Mouse (Mus musculus): ENCODE data around the gene Cacna1c. TPM values are rescaled to one million over a fixed set of nuclear protein-coding genes. Genes with fewer than 3 reads are reported as not detected.

Gene Cacna1c
- polyA plus RNA-seq, 1 experiment from 2014 or later: 8.7 TPM

- Histone ChIP-seq H3K27ac (replicated peaks; ENCODE audit: low read depth, low read length) (no peak overlapping the region), H3K9ac (ENCODE audit: low read length) (no peak overlapping the region), H3K27me3 (ENCODE audit: control insufficient read depth, insufficient read depth, low read length) (no peaks in the 10 kb centered on the region), H3K36me3 (ENCODE audit: control insufficient read depth, insufficient read depth, low read length) (no peaks in the 10 kb centered on the region), H3K9me3 (ENCODE audit: control insufficient read depth, low read length) (no peaks in the 10 kb centered on the region), H3K4me1 (ENCODE audit: control insufficient read depth, insufficient read depth, low read length) (no peaks in the 10 kb centered on the region), H3K4me2 (ENCODE audit: low read depth, severe bottlenecking) (no peak overlapping the region), H3K4me3 (ENCODE audit: low read depth, low read length) (no peak overlapping the region)
- 89% methylated on average over 14 of the region's 14 CpGs for WGBS
- DNase-seq (ENCODE audit: low spot score) (no peak), ATAC-seq (ENCODE audit: insufficient number of reproducible peaks, low FRiP score, low TSS enrichment, low read depth) (no peak)
Measured at GRCm38 (mm10) chr6:119073419-119074071, 122.7 kb downstream of the Cacna1c start.

GRCm38 (mm10) chr6:119072772-119073171 is 123.4 kb downstream of the Cacna1c start:
- H3K9me3 ChIP-seq (ENCODE audit: control insufficient read depth, low read length): no peaks in the 10 kb centered on the region
- no peak overlapping the region for H3K4me3 ChIP-seq (ENCODE audit: low read depth, low read length)
- no peaks in the 10 kb centered on the region for H3K4me1 ChIP-seq (ENCODE audit: control insufficient read depth, insufficient read depth, low read length)
- H3K9ac ChIP-seq (ENCODE audit: low read length): no peak overlapping the region
- DNase-seq (ENCODE audit: low spot score): no peak
- H3K27ac ChIP-seq (replicated peaks; ENCODE audit: low read depth, low read length): no peak overlapping the region
- ATAC-seq (ENCODE audit: insufficient number of reproducible peaks, low FRiP score, low TSS enrichment, low read depth): no peak
- no peak overlapping the region for H3K4me2 ChIP-seq (ENCODE audit: low read depth, severe bottlenecking)
- no peaks in the 10 kb centered on the region for H3K27me3 ChIP-seq (ENCODE audit: control insufficient read depth, insufficient read depth, low read length)
- H3K36me3 ChIP-seq (ENCODE audit: control insufficient read depth, insufficient read depth, low read length): no peaks in the 10 kb centered on the region
- WGBS: 74% methylated on average over 7 of the region's 7 CpGs

- ATAC-seq (ENCODE audit: insufficient number of reproducible peaks, low FRiP score, low TSS enrichment, low read depth) (no peak), DNase-seq (ENCODE audit: low spot score) (no peak)
Measured at GRCm38 (mm10) chr6:119070771-119071170, 125.4 kb downstream of the Cacna1c start.

GRCm38 (mm10) chr6:119070351-119070750 is 125.9 kb downstream of the Cacna1c start:
- 93% methylated on average over 3 of the region's 3 CpGs for WGBS
- no peak overlapping the region for H3K4me3 ChIP-seq (ENCODE audit: low read depth, low read length)
- H3K4me1 ChIP-seq (ENCODE audit: control insufficient read depth, insufficient read depth, low read length): peaks cover 4% of the 10 kb centered on the region; the same call in 1 of the 2 replicates
- no peak overlapping the region for H3K4me2 ChIP-seq (ENCODE audit: low read depth, severe bottlenecking)
- no peaks in the 10 kb centered on the region for H3K9me3 ChIP-seq (ENCODE audit: control insufficient read depth, low read length)
- H3K36me3 ChIP-seq (ENCODE audit: control insufficient read depth, insufficient read depth, low read length): no peaks in the 10 kb centered on the region
- H3K27me3 ChIP-seq (ENCODE audit: control insufficient read depth, insufficient read depth, low read length): no peaks in the 10 kb centered on the region
- no peak for DNase-seq (ENCODE audit: low spot score)
- no peak overlapping the region for H3K9ac ChIP-seq (ENCODE audit: low read length)
- ATAC-seq (ENCODE audit: insufficient number of reproducible peaks, low FRiP score, low TSS enrichment, low read depth): no peak
- H3K27ac ChIP-seq (replicated peaks; ENCODE audit: low read depth, low read length): no peak overlapping the region

More at GRCm38 (mm10) chr6:119070771-119071170, 125.4 kb downstream of the Cacna1c start:
- Histone ChIP-seq H3K4me3 (ENCODE audit: low read depth, low read length) (no peak overlapping the region), H3K27me3 (ENCODE audit: control insufficient read depth, insufficient read depth, low read length) (no peaks in the 10 kb centered on the region), H3K36me3 (ENCODE audit: control insufficient read depth, insufficient read depth, low read length) (no peaks in the 10 kb centered on the region), H3K9ac (ENCODE audit: low read length) (no peak overlapping the region), H3K27ac (replicated peaks; ENCODE audit: low read depth, low read length) (no peak overlapping the region), H3K9me3 (ENCODE audit: control insufficient read depth, low read length) (no peaks in the 10 kb centered on the region), H3K4me2 (ENCODE audit: low read depth, severe bottlenecking) (no peak overlapping the region), H3K4me1 (ENCODE audit: control insufficient read depth, insufficient read depth, low read length) (peaks cover under 1% of the 10 kb centered on the region; the same call in 1 of the 2 replicates)
- WGBS: 92% methylated on average over 4 of the region's 4 CpGs

- Histone ChIP-seq H3K4me3 (ENCODE audit: low read depth, low read length) (no peak overlapping the region), H3K9me3 (ENCODE audit: control insufficient read depth, low read length) (no peaks in the 10 kb centered on the region), H3K27me3 (ENCODE audit: control insufficient read depth, insufficient read depth, low read length) (no peaks in the 10 kb centered on the region), H3K4me1 (ENCODE audit: control insufficient read depth, insufficient read depth, low read length) (peaks cover 11% of the 10 kb centered on the region; the same call in 1 of the 2 replicates), H3K27ac (replicated peaks; ENCODE audit: low read depth, low read length) (no peak overlapping the region), H3K9ac (ENCODE audit: low read length) (no peak overlapping the region), H3K4me2 (ENCODE audit: low read depth, severe bottlenecking) (no peak overlapping the region), H3K36me3 (ENCODE audit: control insufficient read depth, insufficient read depth, low read length) (no peaks in the 10 kb centered on the region)
- no peak for ATAC-seq (ENCODE audit: insufficient number of reproducible peaks, low FRiP score, low TSS enrichment, low read depth)
- no peak for DNase-seq (ENCODE audit: low spot score)
- 87% methylated on average over 5 of the region's 5 CpGs for WGBS
Measured at GRCm38 (mm10) chr6:119069145-119069544, 127.1 kb downstream of the Cacna1c start.

GRCm38 (mm10) chr6:119068650-119069049 is 127.6 kb downstream of the Cacna1c start:
- ATAC-seq (ENCODE audit: insufficient number of reproducible peaks, low FRiP score, low TSS enrichment, low read depth) (no peak), DNase-seq (ENCODE audit: low spot score) (no peak)
- Histone ChIP-seq H3K9me3 (ENCODE audit: control insufficient read depth, low read length) (no peaks in the 10 kb centered on the region), H3K4me2 (ENCODE audit: low read depth, severe bottlenecking) (no peak overlapping the region), H3K27me3 (ENCODE audit: control insufficient read depth, insufficient read depth, low read length) (no peaks in the 10 kb centered on the region), H3K36me3 (ENCODE audit: control insufficient read depth, insufficient read depth, low read length) (no peaks in the 10 kb centered on the region), H3K4me1 (ENCODE audit: control insufficient read depth, insufficient read depth, low read length) (peaks cover 11% of the 10 kb centered on the region; the same call in 1 of the 2 replicates), H3K27ac (replicated peaks; ENCODE audit: low read depth, low read length) (no peak overlapping the region), H3K9ac (ENCODE audit: low read length) (no peak overlapping the region), H3K4me3 (ENCODE audit: low read depth, low read length) (no peak overlapping the region)
- WGBS: 75% methylated on average over 4 of the region's 4 CpGs

GRCm38 (mm10) chr6:119064961-119065360 is 131.3 kb downstream of the Cacna1c start:
- Histone ChIP-seq H3K27ac (replicated peaks; ENCODE audit: low read depth, low read length) (no peak overlapping the region), H3K27me3 (ENCODE audit: control insufficient read depth, insufficient read depth, low read length) (no peaks in the 10 kb centered on the region)
- WGBS: 45% methylated on average over 5 of the region's 5 CpGs

GRCm38 (mm10) chr6:119064430-119064829 is 131.8 kb downstream of the Cacna1c start:
- H3K9me3 ChIP-seq (ENCODE audit: control insufficient read depth, low read length): no peaks in the 10 kb centered on the region
- no peak overlapping the region for H3K4me3 ChIP-seq (ENCODE audit: low read depth, low read length)
- H3K4me2 ChIP-seq (ENCODE audit: low read depth, severe bottlenecking): no peak overlapping the region
- H3K36me3 ChIP-seq (ENCODE audit: control insufficient read depth, insufficient read depth, low read length): no peaks in the 10 kb centered on the region
- no peak overlapping the region for H3K27ac ChIP-seq (replicated peaks; ENCODE audit: low read depth, low read length)
- 92% methylated on average over 9 of the region's 9 CpGs for WGBS
- no peak for DNase-seq (ENCODE audit: low spot score)
- H3K27me3 ChIP-seq (ENCODE audit: control insufficient read depth, insufficient read depth, low read length): no peaks in the 10 kb centered on the region
- H3K9ac ChIP-seq (ENCODE audit: low read length): no peak overlapping the region
- peaks cover 11% of the 10 kb centered on the region; the same call in 1 of the 2 replicates for H3K4me1 ChIP-seq (ENCODE audit: control insufficient read depth, insufficient read depth, low read length)
- ATAC-seq (ENCODE audit: insufficient number of reproducible peaks, low FRiP score, low TSS enrichment, low read depth): no peak

More at GRCm38 (mm10) chr6:119064961-119065360, 131.3 kb downstream of the Cacna1c start:
- no peaks in the 10 kb centered on the region for H3K9me3 ChIP-seq (ENCODE audit: control insufficient read depth, low read length)
- no peak for DNase-seq (ENCODE audit: low spot score)
- H3K4me1 ChIP-seq (ENCODE audit: control insufficient read depth, insufficient read depth, low read length): peaks cover 11% of the 10 kb centered on the region; the same call in 1 of the 2 replicates
- H3K4me2 ChIP-seq (ENCODE audit: low read depth, severe bottlenecking): no peak overlapping the region
- H3K36me3 ChIP-seq (ENCODE audit: control insufficient read depth, insufficient read depth, low read length): no peaks in the 10 kb centered on the region
- H3K4me3 ChIP-seq (ENCODE audit: low read depth, low read length): no peak overlapping the region
- H3K9ac ChIP-seq (ENCODE audit: low read length): no peak overlapping the region
- no peak for ATAC-seq (ENCODE audit: insufficient number of reproducible peaks, low FRiP score, low TSS enrichment, low read depth)

GRCm38 (mm10) chr6:119062695-119063094 is 133.5 kb downstream of the Cacna1c start:
- Histone ChIP-seq H3K4me1 (ENCODE audit: control insufficient read depth, insufficient read depth, low read length) (peaks cover 11% of the 10 kb centered on the region; the same call in 1 of the 2 replicates), H3K36me3 (ENCODE audit: control insufficient read depth, insufficient read depth, low read length) (no peaks in the 10 kb centered on the region), H3K27me3 (ENCODE audit: control insufficient read depth, insufficient read depth, low read length) (no peaks in the 10 kb centered on the region), H3K9me3 (ENCODE audit: control insufficient read depth, low read length) (no peaks in the 10 kb centered on the region), H3K27ac (replicated peaks; ENCODE audit: low read depth, low read length) (no peak overlapping the region), H3K4me2 (ENCODE audit: low read depth, severe bottlenecking) (no peak overlapping the region), H3K4me3 (ENCODE audit: low read depth, low read length) (no peak overlapping the region), H3K9ac (ENCODE audit: low read length) (no peak overlapping the region)
- DNase-seq (ENCODE audit: low spot score) (no peak), ATAC-seq (ENCODE audit: insufficient number of reproducible peaks, low FRiP score, low TSS enrichment, low read depth) (no peak)

Data from limb, embryonic 11.5 days (tissue).